Mouse (Mus musculus) mouse trophoblast stem cell (cell line): ENCODE results near the gene Cacna1c.

Experiments used
- in situ Hi-C, 2 experiments: fragments of 300-500 bp; cut with MseI, MboI; formaldehyde crosslinking; loops; 2 replicates in 1 of 2; 3 replicates in 1 of 2; pipeline ENCODE4 v1.15.1; 2025

Cacna1c gene

GRCm38 (mm10) chr6:119196382-119197305 lies at the start of gene Cacna1c:
Gene Cacna1c, minus strand, starts transcription at chr6:119196418.
- in situ Hi-C loops: no loop called here

DNA sequence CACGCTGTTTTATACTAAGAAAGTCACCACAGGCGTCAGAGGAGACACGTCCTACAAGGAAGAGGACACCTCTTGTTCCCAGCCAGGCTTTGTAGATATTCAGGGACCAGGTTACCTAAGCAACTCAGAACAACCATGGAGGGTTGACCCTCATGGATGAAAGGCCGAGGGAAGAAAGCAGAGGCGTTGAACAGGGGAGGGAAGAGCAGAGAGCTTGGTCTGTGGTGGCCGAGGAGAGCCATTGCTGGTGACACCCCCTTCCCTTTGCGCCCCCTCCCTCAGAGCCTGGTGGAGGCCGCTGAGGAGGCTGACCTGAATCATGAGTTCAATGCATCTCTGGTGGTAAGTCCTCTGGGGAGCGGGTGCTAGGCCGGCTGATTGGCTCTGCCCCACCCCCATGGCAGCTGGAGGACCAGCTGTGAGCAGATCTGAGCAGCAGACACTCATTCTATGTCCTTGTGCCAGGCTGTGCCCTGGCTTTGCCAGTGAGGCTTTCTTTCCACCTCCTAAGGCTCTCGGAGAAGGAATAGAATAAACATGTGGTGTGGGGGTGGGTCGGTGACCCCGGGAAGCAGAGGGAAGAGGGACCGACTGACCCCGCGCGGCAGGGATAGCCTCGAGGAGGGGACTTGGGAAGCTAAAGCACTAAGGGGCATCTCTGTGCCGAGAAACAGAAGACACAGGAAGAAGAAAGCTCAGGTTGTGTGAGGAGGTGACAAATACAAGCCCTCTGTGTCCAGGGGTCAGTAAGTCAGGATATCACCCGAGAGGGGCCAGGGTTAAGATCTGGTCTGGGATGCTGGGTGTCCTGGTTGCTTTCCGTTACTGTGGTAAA lies 44.9 kb upstream of the Cacna1c start:
- in situ Hi-C loops: no loop called here

GRCm38 (mm10) chr6:119240256-119240655 lies 44.0 kb upstream of the Cacna1c start:
- in situ Hi-C loops: no loop called here

- in situ Hi-C loops: no loop called here
Measured at GRCm38 (mm10) chr6:119239341-119240005, 43.3 kb upstream of the Cacna1c start.

DNA sequence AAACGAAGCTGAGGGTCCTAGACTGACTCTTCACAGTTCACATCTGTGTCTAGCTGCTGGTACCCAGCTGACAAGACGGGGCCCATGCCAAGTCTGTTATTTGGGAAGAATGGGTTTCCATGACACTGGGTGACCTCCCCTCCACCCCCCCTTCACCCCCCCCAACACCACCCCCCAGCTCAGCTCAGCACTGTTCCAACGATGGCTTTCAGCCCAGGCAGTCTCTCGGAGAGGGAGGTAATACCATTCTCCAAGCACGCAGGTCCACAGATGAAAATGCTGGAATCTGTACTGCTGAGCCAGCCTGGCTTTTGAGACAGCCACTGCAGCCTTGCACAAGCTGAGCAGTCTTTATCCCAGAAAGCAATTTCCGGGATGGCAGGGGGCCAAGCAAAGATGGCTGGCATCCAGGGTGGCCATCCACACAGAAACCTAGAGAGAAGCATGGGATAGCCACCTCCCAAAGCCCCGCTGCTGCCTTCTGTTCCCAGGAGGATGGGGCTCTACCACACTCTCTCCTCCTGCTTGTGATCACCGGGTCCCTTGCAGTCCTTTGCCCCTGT lies 41.3 kb upstream of the Cacna1c start:
- in situ Hi-C loops: no loop called here

DNA sequence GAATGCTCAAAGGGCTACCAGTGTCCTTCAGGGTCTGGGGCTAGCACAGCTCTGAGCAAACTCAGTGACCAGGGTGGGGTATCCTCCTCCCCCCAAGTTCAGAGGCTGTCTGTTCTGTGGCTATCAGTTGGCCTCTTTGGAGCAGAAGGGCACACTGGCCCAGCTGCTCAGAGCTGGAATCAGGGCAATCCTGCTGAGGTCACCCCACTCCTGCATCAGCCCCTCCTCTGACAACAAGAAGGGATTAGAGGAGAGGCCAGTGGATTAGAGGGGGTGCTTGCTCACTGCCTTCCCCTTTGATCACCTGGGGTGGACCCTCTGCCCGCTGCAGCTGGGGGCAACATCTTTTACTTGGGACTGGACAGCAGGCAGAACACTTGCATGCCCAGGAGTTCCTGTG lies 40.0 kb upstream of the Cacna1c start, which contains the start of gene Cacna2d4:
Cacna2d4 (plus strand) TSS at position 286 of the 400 bp plus-strand sequence.
- in situ Hi-C loops: no loop called here

GRCm38 (mm10) chr6:119235441-119235840 lies 39.2 kb upstream of the Cacna1c start:
- in situ Hi-C loops: no loop called here

GRCm38 (mm10) chr6:119233066-119233465 lies 36.8 kb upstream of the Cacna1c start:
- in situ Hi-C loops: no loop called here

GRCm38 (mm10) chr6:119228861-119229603 lies 32.8 kb upstream of the Cacna1c start:
- in situ Hi-C loops: loop anchor here (10.0 kb wide), 2 partner anchors 196 to 206 kb away; no protein-coding TSS in a partner anchor

GRCm38 (mm10) chr6:119227001-119227400 lies 30.8 kb upstream of the Cacna1c start:
- in situ Hi-C loops: loop anchor here (10.0 kb wide), 2 partner anchors 198 to 208 kb away; no protein-coding TSS in a partner anchor

- in situ Hi-C loops: loop anchor here (10.0 kb wide), 2 partner anchors 199 to 209 kb away; no protein-coding TSS in a partner anchor
Measured at GRCm38 (mm10) chr6:119225731-119226130, 29.5 kb upstream of the Cacna1c start.

GRCm38 (mm10) chr6:119225226-119225625 lies 29.0 kb upstream of the Cacna1c start:
- in situ Hi-C loops: loop anchor here (10.0 kb wide), 2 partner anchors 200 to 210 kb away; no protein-coding TSS in a partner anchor

- in situ Hi-C loops: loop anchor here (5.0 to 10.0 kb wide), 3 partner anchors 123 to 210 kb away; no protein-coding TSS in a partner anchor
Measured at GRCm38 (mm10) chr6:119224451-119225195, 28.4 kb upstream of the Cacna1c start.

- in situ Hi-C loops: loop anchor here (5.0 to 10.0 kb wide), 3 partner anchors 127 to 215 kb away; no protein-coding TSS in a partner anchor
Measured at GRCm38 (mm10) chr6:119220297-119220696, 24.1 kb upstream of the Cacna1c start.

DNA sequence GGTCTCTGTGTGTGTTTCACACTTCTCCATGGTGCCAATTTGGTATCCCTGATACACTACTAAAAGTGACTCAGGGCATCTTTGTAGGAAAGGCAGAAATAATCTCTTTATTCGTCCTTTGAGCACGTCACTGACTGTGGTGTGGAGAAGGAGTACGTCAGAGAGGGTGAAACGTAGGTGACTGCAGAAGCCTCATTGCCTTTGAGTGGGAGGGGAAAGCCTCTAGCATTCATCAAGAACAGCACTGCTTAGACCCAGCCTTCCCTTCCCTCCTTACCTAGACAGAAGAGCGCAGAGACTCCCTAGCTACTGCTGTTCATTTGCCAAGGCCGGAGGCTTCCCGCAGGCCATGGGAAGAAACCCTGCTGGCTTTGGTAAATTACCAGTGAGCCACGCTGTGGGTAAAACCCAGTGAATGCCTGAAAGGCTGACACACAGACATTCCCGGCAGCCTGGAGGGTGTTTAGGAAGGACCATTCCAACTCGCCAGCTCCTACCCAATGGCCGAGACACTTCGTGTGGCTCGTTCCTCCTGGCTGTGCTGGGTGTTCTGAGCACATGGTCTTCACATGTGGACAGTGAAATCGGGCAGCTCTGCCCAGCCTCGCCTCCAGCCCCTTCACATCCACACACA lies 23.1 kb upstream of the Cacna1c start:
- in situ Hi-C loops: no loop called here

DNA sequence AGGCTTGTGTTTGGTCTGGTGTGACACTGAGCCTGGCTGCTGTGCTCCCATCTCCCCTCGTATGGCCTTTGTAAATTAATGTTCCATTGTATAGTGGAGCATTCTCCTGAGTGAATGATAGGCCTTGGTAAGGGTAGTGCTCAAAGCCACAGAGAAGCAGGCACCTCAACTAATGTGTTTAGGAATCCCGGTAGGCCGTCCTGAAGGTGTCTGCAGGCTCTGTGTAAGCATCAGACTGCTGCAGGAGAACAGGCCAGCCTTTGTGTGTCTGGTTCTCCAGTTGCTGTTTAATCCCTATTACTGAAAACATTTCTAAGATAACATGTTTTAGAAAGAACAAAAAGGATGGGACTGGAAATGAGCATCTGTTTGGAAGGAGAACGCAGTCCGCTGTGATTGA lies 22.4 kb upstream of the Cacna1c start:
- in situ Hi-C loops: no loop called here

GRCm38 (mm10) chr6:119217661-119218060 lies 21.4 kb upstream of the Cacna1c start:
- in situ Hi-C loops: no loop called here

GRCm38 (mm10) chr6:119215040-119215613 lies 18.9 kb upstream of the Cacna1c start:
- in situ Hi-C loops: no loop called here

GRCm38 (mm10) chr6:119214190-119214589 lies 18.0 kb upstream of the Cacna1c start:
- in situ Hi-C loops: no loop called here
